Mouse (Mus musculus) liver, adult 2 months (tissue): ENCODE data around the gene Bpifb9a.
"Not testable (repeated sequence)": the region's sequence is repeated elsewhere in the genome, so short reads cannot be mapped to it uniquely, and the experiment has no call there.

Source experiments
- CTCF ChIP-seq: fragments of 200-500 bp; IDR thresholded peaks from 2 replicates; pipeline ENCODE4 v1.5.1; 2011; ENCODE audit warnings: low read depth, low read length, control low read depth
- POLR2A ChIP-seq: fragments of 200-500 bp; IDR thresholded peaks from 2 replicates; pipeline ENCODE4 v1.6.1; 2011; ENCODE audit warnings: low read length, control low read depth; ENCODE audit not compliant: insufficient read depth; ENCODE audit errors: extremely low read depth

GRCm38 (mm10) chr2:154294746-154295145 lies 37.1 kb downstream of the Bpifb9a start:
- peak; percentile 63 for TF ChIP-seq CTCF
- TF ChIP-seq POLR2A: not testable (repeated sequence)
